Mouse (Mus musculus) ES-Bruce4 (cell line): Measurements from ENCODE around the gene Sgsm3.

Experiments
- CTCF ChIP-seq: IDR thresholded peaks from one replicate; pipeline ENCODE4 v1.8.1; 2011; ENCODE audit warnings: low read depth, low read length
- EP300 ChIP-seq: IDR thresholded peaks from 2 replicates; pipeline ENCODE4 v1.6.1; 2011; ENCODE audit warnings: low read depth, low read length; ENCODE audit not compliant: insufficient read depth
- POLR2A ChIP-seq: IDR thresholded peaks from one replicate; pipeline ENCODE4 v1.8.1; 2011; ENCODE audit warnings: low read length; ENCODE audit not compliant: insufficient read depth

DNA sequence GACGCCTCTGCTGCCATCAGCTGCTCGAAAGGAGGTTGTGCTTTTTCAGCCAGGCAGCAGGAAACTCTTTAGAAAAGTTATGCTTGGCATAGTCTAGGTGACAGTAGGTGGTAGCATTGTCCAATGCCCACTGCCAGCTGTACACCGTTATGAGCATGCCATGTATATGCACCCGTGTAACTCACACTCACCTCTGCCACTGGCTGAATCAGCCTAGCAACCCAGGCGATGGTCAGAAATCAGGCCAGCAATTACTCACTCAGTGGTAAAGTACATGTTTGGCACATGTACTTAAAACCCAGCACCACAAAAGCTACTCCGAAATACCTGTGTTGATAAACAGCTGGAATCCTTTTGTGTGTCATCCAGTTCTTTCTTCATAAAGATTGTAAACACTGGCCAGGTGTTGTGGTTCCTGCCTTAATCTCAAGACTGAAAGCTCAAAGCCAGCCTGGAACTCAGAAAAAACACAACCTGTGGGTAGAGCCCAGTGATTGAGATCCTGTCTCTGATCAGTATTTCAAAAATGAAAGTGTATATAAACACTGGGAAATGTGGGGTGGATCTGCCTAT, 36.0 kb upstream of the Sgsm3 start:
- TF ChIP-seq CTCF (no peak), EP300 (no peak), POLR2A (no peak)
